Mouse (Mus musculus) kidney, adult 8-10 months (tissue): ENCODE data around the gene Gpr137b.
"Not testable (repeated sequence)": the region's sequence is repeated elsewhere in the genome, so short reads cannot be mapped to it uniquely, and the experiment has no call there.

Experiments used
- DNase-seq, 2 experiments: peaks; one replicate each; pipeline ENCODE4 v3.0.0; 2022

Gene Gpr137b

GRCm38 (mm10) chr13:13363536-13363935 lies 30.3 kb downstream of the Gpr137b start:
- peak; percentile 70 to 82 for DNase-seq

- DNase-seq, result not testable (repeated sequence)
Observed at GRCm38 (mm10) chr13:13362261-13362660, 31.6 kb downstream of the Gpr137b start.

GRCm38 (mm10) chr13:13360045-13360444 lies 33.8 kb downstream of the Gpr137b start:
- DNase-seq, result not testable (repeated sequence)

- DNase-seq, result not testable (repeated sequence)
Observed at GRCm38 (mm10) chr13:13358602-13359001, 35.2 kb downstream of the Gpr137b start.

- not testable (repeated sequence) for DNase-seq
Observed at GRCm38 (mm10) chr13:13358097-13358496, 35.7 kb downstream of the Gpr137b start.

- not testable (repeated sequence) for DNase-seq
Observed at GRCm38 (mm10) chr13:13352113-13352512, 41.7 kb downstream of the Gpr137b start.

GRCm38 (mm10) chr13:13350681-13351080 lies 43.1 kb downstream of the Gpr137b start:
- not testable (repeated sequence) for DNase-seq

- DNase-seq, result peak; percentile 69 to 89
Observed at GRCm38 (mm10) chr13:13349288-13349687, 44.5 kb downstream of the Gpr137b start.

- not testable (repeated sequence) for DNase-seq
Observed at GRCm38 (mm10) chr13:13347634-13348412, 46.0 kb downstream of the Gpr137b start.

- DNase-seq, result not testable (repeated sequence)
Observed at GRCm38 (mm10) chr13:13337361-13337760, 56.5 kb downstream of the Gpr137b start.

GRCm38 (mm10) chr13:13328876-13329275 lies 64.9 kb downstream of the Gpr137b start:
- DNase-seq, result peak; percentile 21 to 79
